Mouse (Mus musculus) hindbrain, embryonic 16.5 days (tissue): Measurements from ENCODE around the gene Zfp423. TPM values are rescaled to one million over a fixed set of nuclear protein-coding genes. Genes with fewer than 3 reads are reported as not detected.

Experiments used
- ATAC-seq: fragments of 200-750 bp; cut with Nextera tagmentation; 2 replicates; pipeline ENCODE4 v1.8.0; 2017; ENCODE audit warnings: moderate TSS enrichment, moderate library complexity
- H3K27ac ChIP-seq: fragments of 300-500 bp; sonication (generic); 2 replicates; pipeline ENCODE4 v1.5.1; 2014; ENCODE audit warnings: low read depth, mild to moderate bottlenecking, control low read depth, low read length, moderate library complexity
- H3K27me3 ChIP-seq: fragments of 300-500 bp; sonication (generic); replicated peaks from 2 replicates; pipeline ENCODE4 v1.6.1; 2014; ENCODE audit warnings: low read length; ENCODE audit not compliant: control insufficient read depth, insufficient read depth
- H3K36me3 ChIP-seq: fragments of 300-500 bp; sonication (generic); 2 replicates; pipeline ENCODE4 v1.6.1; 2014; ENCODE audit warnings: mild to moderate bottlenecking, low read length, moderate library complexity, mixed read lengths; ENCODE audit not compliant: control insufficient read depth, insufficient read depth
- H3K4me1 ChIP-seq: fragments of 300-500 bp; sonication (generic); 2 replicates; pipeline ENCODE4 v1.6.1; 2014; ENCODE audit warnings: low read depth, low read length; ENCODE audit not compliant: control insufficient read depth, insufficient read depth
- H3K4me2 ChIP-seq: fragments of 300-500 bp; sonication (generic); 2 replicates; pipeline ENCODE4 v1.6.1; 2014; ENCODE audit warnings: mild to moderate bottlenecking, low read length, control low read depth, moderate library complexity
- H3K4me3 ChIP-seq: fragments of 300-500 bp; sonication (generic); 2 replicates; pipeline ENCODE4 v1.5.1; 2014; ENCODE audit warnings: mild to moderate bottlenecking, low read length, control low read depth, moderate library complexity
- H3K9ac ChIP-seq: fragments of 300-500 bp; sonication (generic); 2 replicates; pipeline ENCODE4 v1.6.1; 2014; ENCODE audit warnings: low read depth, mild to moderate bottlenecking, control low read depth, low read length, moderate library complexity
- H3K9me3 ChIP-seq: fragments of 300-500 bp; sonication (generic); 2 replicates; pipeline ENCODE4 v1.6.1; 2014; ENCODE audit warnings: mild to moderate bottlenecking, low read length, moderate library complexity; ENCODE audit not compliant: control insufficient read depth
- WGBS: fragments of 180-500 bp; shearing (Covaris S2); extraction: QIAGEN DNeasy Blood & Tissue Kit; methylation state at CpG from one replicate; pipeline ENCODE4 v1.1.7; 2014; 5-methylcytosine and 5-hydroxymethylcytosine counted together
- polyA plus RNA-seq: library from polyadenylated mRNA; unstranded; fragments of >200 nt; fragmentation: Nextera tagmentation; extraction: Ambion mirVana; gene quantifications from 2 replicates; pipeline ENCODE4 v1.2.1, GENCODE M21; 2015

Gene Zfp423
- polyA plus RNA-seq, 1 experiment from 2014 or later = 21.6 TPM

DNA sequence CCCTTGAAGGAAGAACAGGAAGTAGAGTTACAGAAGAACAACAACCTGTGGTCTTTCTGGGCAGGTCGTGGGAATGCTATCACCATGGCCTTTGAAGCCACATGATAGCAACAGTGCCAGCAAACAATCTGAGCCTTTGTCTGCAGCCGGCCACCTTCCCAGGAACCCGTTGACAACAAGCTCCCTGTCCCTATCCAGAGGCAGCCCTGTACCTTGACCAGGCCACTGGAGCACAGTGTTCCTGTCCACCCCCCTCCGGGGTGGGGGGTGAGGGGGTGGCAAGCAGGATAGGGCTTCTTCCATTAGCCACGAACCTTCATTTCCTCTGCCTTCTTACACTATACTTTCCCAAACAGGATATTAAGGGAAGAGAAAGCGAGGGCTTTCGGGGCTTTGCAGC lies 224.9 kb downstream of the Zfp423 start:
- Histone ChIP-seq H3K27me3 (no peaks in the 10 kb centered on the region), H3K4me1 (peaks cover 27% of the 10 kb centered on the region), H3K9ac (no peak overlapping the region), H3K4me2 (no peak overlapping the region), H3K36me3 (no peaks in the 10 kb centered on the region), H3K9me3 (no peaks in the 10 kb centered on the region), H3K27ac (peak overlapping the region; percentile 1; the same call in 1 of the 2 replicates), H3K4me3 (no peak overlapping the region)
- 54% methylated on average over 7 of the region's 7 CpGs for WGBS
- ATAC-seq = 0 out of 2 replicates have a peak, but pooled peaks have one; percentile 12

DNA sequence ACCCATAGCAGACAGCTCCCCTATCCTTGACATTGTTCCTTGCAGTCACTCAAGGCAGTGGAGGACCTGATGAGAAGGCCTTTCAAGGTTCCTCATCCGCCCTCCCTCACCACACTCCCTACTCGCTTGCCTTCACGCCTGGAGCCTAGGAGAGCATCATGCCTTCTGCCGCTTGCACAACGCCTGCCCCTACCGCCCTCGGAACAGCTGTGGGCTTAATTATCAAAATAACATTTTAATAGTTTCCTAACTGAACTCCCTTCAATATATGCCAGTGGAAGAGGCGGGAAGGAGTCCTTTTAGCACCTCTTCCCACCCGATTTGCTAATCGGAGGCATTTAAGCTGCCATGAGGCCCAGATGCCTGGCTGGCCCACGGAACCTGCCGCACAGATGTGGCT lies 228.3 kb downstream of the Zfp423 start:
- Histone ChIP-seq H3K4me2 (no peak overlapping the region), H3K9me3 (no peaks in the 10 kb centered on the region), H3K9ac (no peak overlapping the region), H3K4me1 (peaks cover 14% of the 10 kb centered on the region), H3K36me3 (no peaks in the 10 kb centered on the region), H3K4me3 (no peak overlapping the region), H3K27me3 (no peaks in the 10 kb centered on the region), H3K27ac (no peak overlapping the region)
- 91% methylated on average over 12 of the region's 12 CpGs for WGBS
- ATAC-seq = no peak

DNA sequence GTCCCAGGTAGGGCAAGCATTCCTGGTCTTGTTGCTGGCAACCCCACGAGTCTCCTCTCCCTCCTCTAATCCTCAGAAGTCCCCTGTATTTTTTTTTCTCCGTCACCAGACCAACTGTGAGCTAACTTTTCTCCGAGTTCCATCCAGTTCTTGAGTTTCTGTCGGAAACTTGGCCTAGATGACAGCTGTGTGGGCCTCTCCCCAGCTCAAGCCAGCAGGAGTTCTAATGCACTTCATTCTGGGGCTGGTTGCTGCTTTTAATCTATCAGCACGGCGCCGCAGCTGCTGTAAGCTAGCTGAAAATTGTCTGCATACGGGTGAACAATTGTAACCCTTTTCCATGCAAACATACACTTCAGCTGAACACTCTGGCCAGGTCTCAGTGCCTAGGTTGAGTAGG lies 236.4 kb downstream of the Zfp423 start:
- 46% methylated on average over 8 of the region's 8 CpGs for WGBS
- H3K27ac ChIP-seq = peak overlapping the region; percentile 55; the same call in 1 of the 2 replicates
- no peak overlapping the region for H3K9ac ChIP-seq
- ATAC-seq = no peak
- no peaks in the 10 kb centered on the region for H3K27me3 ChIP-seq
- H3K4me1 ChIP-seq = peaks cover 39% of the 10 kb centered on the region
- no peaks in the 10 kb centered on the region for H3K9me3 ChIP-seq
- no peak overlapping the region for H3K4me2 ChIP-seq
- no peaks in the 10 kb centered on the region for H3K36me3 ChIP-seq
- no peak overlapping the region for H3K4me3 ChIP-seq

DNA sequence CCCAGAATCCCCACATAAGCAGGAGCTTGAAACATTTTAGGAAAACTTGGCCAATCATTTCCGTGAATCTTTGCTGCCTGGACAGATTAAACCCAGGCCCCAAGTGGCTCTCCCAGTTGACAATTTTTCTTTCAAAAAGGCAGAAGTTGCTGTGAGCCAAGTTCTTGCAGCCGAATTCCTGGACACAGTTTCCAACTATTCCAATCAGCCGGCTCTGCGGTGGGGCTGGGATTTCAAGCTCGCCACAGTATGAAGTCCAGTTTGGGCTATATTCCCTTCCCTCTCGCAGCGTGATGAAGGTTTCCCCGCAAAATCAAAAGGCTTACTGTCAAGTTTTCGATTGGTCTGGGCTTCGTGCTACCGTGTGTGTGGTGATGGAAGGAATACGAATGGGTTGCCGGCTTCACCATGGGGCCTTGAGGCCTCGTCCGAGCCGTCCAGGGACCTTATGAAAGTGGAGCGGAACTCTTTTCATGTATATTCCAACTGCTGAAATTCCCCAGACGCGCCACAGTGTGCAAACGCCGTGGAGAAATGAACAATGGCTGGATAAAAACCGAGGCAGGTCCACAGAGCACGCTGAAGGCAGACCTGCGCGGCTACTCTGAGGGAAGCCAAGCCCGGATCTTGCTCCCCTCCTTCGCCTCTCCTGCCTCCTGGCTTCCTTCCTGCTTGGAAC lies 240.1 kb downstream of the Zfp423 start:
- H3K27me3 ChIP-seq = no peaks in the 10 kb centered on the region
- H3K4me2 ChIP-seq = peak overlapping the region; percentile 25
- H3K4me3 ChIP-seq = no peak overlapping the region
- peak overlapping the region; percentile 74 for H3K27ac ChIP-seq
- peaks cover 60% of the 10 kb centered on the region for H3K4me1 ChIP-seq
- H3K9ac ChIP-seq = peak overlapping the region; percentile 30; the same call in 1 of the 2 replicates
- H3K36me3 ChIP-seq = no peaks in the 10 kb centered on the region
- ATAC-seq = no peak
- 30% methylated on average over 27 of the region's 27 CpGs for WGBS
- H3K9me3 ChIP-seq = no peaks in the 10 kb centered on the region

DNA sequence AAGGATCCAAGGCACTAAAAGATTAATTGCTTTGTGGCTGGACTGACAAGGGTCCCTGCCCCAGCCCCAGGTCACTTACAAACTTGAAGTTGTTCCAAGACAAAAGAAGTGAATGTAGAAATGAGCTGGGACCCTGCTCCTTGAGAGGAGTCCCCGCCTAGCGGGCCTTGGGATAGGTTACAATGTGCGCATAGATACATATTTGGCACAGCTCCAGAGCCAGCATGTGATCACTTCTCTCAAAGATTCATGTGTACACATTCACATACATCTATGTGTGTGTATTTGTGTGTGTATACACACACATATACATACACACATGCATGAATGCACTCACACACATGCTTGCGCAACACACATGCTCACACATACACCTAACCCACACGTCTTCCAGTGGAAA lies 241.9 kb downstream of the Zfp423 start:
- Histone ChIP-seq H3K4me2 (no peak overlapping the region), H3K9me3 (no peaks in the 10 kb centered on the region), H3K27ac (no peak overlapping the region), H3K4me3 (no peak overlapping the region), H3K4me1 (peaks cover 47% of the 10 kb centered on the region), H3K9ac (no peak overlapping the region), H3K27me3 (no peaks in the 10 kb centered on the region), H3K36me3 (no peaks in the 10 kb centered on the region)
- WGBS = 46% methylated on average over 5 of the region's 5 CpGs
- no peak for ATAC-seq

DNA sequence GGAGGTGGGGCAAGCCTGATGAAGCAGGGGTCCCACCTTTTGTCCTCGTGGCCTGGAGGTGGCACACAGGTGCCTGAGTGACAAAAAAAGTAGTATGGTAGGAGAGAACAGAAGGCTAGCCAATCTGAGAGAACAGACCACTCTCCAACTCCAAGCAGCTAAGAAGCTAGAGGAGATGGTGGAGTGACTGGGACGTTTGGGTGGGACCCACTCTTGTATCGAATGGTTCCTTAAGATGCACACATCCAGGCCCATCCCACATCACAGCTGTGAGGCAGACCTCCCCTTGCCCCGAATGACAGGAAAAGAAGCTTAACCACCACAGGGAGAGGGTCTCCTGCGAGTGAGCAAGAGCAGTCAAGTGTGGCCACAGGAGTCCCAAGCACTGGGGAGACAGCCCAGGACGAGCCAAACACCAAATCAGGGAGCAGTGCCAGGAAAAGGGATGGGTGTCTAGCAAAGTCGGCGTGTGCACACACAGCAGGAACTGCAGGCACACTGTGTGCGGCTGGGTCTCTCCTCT lies 242.6 kb downstream of the Zfp423 start:
- peak overlapping the region; percentile 47; the same call in 1 of the 2 replicates for H3K9ac ChIP-seq

DNA sequence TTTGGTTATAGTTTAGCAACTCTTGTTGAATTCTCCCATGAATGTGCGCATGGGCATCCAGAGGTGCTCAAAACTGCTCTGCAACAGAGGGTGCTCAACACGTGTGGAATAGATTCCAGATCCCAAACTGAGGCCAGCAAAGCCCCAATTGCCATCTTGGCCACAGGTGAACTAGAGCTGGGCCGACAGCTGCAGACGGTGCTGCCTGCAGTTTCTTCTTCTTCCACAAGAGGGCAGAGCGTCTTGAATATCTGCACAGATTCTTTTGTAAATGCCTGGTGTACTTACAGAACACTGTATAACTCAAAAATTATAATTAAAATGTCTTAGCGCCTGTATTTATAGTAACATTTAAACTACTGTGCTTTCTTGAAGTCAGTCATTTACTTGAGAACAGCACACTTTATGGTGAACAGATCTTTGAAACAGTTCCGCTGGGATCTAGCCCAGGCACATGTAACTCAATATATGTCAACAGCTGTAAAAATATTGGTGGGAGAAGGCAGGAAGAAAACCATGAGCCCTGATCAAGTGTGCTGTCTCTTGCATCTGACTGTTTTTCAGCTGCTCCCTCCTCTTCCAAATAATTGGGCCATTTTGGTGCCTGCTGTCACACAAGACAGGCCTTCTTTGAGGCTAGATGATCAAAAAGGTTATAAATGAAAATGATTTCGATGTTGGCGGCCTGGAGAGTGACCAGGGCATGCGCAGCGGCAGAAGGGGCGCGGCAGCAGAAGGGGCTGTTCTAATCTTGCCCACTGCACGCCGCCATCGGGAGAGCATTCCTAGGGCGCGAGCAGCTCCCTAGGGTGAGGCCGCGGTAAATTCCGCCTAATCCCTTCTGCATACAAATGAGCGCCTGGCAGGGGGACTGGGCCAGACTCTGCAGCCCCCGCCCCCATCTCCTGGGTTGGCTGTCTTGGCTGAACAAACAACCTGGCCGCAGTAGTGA lies 243.4 kb downstream of the Zfp423 start:
- 8% methylated on average over 24 of the region's 24 CpGs for WGBS
- Histone ChIP-seq H3K9me3 (no peaks in the 10 kb centered on the region), H3K4me1 (peaks cover 58% of the 10 kb centered on the region), H3K36me3 (no peaks in the 10 kb centered on the region), H3K4me2 (peak overlapping the region; percentile 50), H3K27me3 (no peaks in the 10 kb centered on the region), H3K4me3 (no peak overlapping the region), H3K9ac (peak overlapping the region; percentile 47; the same call in 1 of the 2 replicates), H3K27ac (peak overlapping the region; percentile 81)
- ATAC-seq = peak; percentile 50

More for the DNA sequence above, 242.6 kb downstream of the Zfp423 start:
- Histone ChIP-seq H3K4me1 (peaks cover 50% of the 10 kb centered on the region), H3K36me3 (no peaks in the 10 kb centered on the region), H3K9me3 (no peaks in the 10 kb centered on the region), H3K27me3 (no peaks in the 10 kb centered on the region), H3K27ac (peak overlapping the region; percentile 81), H3K4me3 (no peak overlapping the region; the same call in 1 of the 2 replicates), H3K4me2 (peak overlapping the region; percentile 50)
- WGBS = 12% methylated on average over 9 of the region's 9 CpGs
- peak; percentile 31 for ATAC-seq

DNA sequence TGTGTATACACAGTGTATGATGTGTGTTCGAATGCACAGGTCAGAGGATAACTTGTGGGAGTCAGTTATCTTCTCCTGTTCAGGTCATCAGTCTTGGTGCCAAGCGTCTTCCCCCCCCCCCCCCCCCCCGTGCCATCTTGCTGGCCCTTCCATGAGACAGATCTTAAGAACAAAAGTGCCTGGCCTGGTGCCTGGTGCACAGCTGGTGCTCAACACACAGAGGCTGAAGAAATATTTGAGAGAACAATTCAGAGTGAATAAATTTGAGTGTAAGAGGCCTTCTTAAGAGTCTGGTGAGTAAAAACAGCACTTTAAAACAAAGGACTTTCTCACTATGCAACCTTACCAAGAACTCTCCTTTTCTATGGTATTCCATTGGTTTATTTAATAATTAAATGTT lies 245.4 kb downstream of the Zfp423 start:
- Histone ChIP-seq H3K27me3 (no peaks in the 10 kb centered on the region), H3K4me2 (no peak overlapping the region), H3K36me3 (no peaks in the 10 kb centered on the region), H3K9ac (no peak overlapping the region), H3K27ac (no peak overlapping the region), H3K9me3 (no peaks in the 10 kb centered on the region), H3K4me1 (peaks cover 45% of the 10 kb centered on the region), H3K4me3 (no peak overlapping the region)
- 52% methylated on average over 3 of the region's 3 CpGs for WGBS
- no peak for ATAC-seq

DNA sequence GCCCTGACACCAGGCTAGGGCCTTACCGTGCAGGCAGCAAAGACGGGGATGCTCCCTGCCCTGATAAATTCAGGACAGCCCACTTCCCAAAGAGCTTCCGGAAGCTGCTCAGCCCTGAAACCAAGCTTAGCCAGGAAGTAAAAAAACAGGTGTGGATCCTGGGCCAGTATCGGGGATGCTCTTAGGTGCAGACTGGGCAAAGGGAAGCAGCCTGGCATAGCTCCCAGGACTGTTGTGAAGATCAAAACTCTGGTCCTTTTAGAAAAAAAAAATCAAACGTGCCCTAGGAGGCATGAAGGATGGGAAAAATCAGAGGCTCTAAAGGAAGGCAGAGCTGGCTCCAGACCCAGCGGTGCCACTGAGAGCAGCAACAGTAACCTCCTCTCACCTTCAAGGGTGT lies 247.4 kb downstream of the Zfp423 start:
- WGBS = 50% methylated on average over 6 of the region's 6 CpGs

More for the DNA sequence above, 247.4 kb downstream of the Zfp423 start:
- Histone ChIP-seq H3K4me1 (peaks cover 45% of the 10 kb centered on the region), H3K27ac (peak overlapping the region; percentile 30), H3K9me3 (no peaks in the 10 kb centered on the region), H3K36me3 (no peaks in the 10 kb centered on the region), H3K27me3 (no peaks in the 10 kb centered on the region), H3K4me2 (no peak overlapping the region), H3K9ac (no peak overlapping the region), H3K4me3 (no peak overlapping the region)
- no peak for ATAC-seq
